Mouse (Mus musculus) gastrocnemius, adult 8-10 months (tissue): Measurements from ENCODE around the gene Ptpn13. TPM values are rescaled to one million over a fixed set of nuclear protein-coding genes. Genes with fewer than 3 reads are reported as not detected.

Experiments used
- DNase-seq, 2 experiments: peaks; one replicate each; pipeline ENCODE4 v3.0.0; 2022; ENCODE audit warnings: low spot score in 2 of 2
- total RNA-seq, 4 experiments: library from RNA; stranded (reverse); gene quantifications; 2 replicates each; pipeline ENCODE4 v1.2.4; 2022

Ptpn13 gene
- total RNA-seq, 4 experiments from 2014 or later = 0.90 to 1.9 (median 1.4) TPM

DNA sequence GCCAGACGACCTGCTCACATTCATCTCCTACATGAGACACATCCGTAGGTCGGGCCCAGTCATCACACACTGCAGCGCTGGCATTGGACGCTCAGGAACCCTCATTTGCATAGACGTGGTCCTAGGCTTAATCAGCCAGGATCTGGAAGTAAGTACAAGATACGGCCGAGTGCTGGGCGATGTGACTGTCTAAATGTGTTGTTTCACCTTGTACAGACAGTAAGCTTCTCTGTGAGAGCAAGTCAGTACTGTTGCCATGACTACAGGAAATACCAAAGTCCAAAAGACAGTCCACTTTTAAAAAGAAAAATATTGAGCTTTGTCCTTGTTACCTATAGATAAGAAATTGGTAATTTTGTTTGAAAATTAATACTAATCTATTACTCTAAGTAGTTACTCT, 168.6 kb downstream of the Ptpn13 start:
- no peak for DNase-seq

DNA sequence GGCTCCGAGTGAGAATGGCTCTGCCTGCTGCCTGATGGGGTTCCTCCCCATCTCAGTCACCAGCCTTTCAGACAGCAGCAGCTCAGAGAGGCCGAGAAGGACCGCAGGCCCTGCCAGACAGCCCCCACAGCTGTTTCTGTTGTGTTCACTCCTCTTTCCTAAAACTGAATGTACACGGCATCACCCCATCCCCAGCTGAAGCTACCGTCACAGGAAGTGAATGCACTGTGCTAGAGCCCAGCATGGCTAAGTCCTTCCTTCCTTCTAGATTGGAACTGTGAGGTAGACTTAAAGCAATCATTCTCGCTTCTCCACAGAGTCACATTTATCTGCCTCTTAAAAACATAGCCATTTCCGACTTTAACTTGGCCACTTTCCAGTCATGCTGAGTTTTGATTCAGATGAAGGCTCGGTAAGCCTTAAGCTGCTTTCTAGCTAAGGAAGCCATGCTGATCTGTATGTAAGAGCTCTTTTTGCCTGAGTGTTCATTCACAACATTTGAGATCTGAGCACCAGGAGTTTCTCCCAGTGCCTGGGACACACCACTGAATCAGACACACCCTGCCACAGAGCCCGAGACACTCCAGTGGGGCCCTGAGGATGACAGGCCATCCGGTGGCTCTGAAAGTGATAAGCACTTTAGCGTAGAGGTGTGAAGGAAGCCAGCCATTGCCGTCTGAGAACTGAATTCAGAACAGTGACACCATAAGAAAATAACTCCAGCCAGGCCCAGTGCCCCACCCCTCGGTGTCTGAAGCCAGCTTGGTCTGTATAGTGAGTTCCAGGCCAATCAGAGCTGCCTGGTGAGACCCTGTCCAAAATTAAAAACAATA, 170.6 kb downstream of the Ptpn13 start:
- DNase-seq = no peak

DNA sequence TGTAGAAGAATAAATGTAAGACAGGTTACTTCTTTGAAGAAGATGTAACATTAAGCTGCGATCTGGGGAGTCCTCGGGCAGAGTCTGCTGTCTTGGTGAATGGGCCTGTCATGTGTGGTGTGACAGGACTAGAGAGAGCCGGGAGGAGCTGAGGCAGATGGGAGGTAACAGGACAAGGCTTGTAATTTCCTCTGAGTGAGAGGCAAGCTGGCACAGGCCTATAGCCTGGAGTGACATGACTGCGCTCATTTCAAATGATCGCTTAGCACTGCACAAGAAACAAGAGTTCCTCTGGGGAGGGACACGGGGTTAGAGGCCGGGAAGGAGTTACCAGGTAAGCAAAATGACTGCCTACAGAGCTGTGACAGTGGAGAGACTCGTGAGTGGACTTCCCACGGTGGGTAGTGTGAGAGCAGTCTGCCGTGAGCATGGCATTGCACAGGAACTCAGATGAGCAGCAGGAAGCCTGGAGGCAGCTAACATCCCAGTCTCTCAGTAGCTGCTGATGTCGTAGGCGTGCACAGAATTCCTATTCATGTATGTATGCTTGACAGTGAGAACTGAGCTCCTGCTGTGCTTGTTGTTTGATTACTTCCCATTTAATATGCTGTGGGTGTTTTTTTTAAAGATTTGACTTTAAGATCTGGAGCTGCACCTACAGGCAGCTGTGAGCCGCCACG, 171.6 kb downstream of the Ptpn13 start:
- no peak for DNase-seq

DNA sequence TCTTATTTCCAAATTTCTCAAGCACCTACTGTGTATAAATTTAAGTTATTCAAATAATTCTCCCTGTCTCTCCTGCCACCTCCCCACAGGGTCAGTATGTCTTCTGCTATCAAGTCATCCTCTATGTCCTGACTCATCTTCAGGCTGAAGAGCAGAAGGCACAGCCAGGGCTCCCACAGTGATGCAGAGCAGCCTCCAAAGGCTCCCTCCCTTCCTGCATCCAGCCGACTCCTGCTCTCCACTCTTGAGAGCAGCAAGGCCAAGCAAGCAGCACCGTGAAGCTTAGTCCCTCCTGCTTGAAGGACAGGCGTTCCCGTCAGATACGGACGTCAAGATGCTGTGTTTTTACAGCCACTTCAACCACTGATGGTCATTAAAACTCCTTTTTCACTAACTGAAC, 172.6 kb downstream of the Ptpn13 start:
- no peak for DNase-seq

DNA sequence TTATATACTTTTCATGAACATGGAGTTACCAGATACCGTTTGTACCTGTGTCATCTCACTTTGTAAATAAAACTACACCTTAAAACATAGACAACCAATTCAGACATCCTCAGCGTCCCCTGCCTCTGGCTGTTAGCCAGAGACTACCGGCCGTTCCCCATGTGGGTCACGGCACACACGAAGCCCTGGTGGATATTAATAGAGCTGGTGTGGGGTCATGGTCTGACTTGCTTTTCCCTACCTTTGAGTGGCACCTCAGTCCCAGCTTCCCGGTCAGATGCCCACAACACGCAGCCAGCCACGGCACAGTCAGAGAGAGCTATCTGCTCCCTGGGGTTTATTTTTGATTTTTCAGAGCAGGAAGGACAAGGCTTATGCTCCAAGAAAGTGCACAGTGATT, 173.3 kb downstream of the Ptpn13 start:
- no peak for DNase-seq

DNA sequence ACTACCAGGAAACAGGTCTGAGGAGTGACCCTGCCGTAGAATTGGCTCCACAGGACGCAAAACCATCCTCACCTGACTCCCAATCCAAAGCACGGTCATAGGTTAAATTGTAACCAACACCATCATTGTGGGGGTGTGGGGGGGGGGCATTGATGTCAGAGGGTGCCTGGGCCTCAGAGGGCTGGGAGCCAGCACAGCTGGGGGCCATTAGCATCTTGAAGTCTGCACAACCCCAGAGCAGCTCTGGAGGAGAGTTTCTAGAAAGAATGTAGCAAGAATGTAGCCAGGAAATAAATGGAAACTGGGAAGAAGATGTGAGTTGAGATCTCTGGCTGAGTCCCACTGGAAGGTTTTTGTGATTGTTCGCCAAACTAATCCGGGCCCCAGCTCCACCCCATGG, 173.9 kb downstream of the Ptpn13 start:
- DNase-seq = no peak

DNA sequence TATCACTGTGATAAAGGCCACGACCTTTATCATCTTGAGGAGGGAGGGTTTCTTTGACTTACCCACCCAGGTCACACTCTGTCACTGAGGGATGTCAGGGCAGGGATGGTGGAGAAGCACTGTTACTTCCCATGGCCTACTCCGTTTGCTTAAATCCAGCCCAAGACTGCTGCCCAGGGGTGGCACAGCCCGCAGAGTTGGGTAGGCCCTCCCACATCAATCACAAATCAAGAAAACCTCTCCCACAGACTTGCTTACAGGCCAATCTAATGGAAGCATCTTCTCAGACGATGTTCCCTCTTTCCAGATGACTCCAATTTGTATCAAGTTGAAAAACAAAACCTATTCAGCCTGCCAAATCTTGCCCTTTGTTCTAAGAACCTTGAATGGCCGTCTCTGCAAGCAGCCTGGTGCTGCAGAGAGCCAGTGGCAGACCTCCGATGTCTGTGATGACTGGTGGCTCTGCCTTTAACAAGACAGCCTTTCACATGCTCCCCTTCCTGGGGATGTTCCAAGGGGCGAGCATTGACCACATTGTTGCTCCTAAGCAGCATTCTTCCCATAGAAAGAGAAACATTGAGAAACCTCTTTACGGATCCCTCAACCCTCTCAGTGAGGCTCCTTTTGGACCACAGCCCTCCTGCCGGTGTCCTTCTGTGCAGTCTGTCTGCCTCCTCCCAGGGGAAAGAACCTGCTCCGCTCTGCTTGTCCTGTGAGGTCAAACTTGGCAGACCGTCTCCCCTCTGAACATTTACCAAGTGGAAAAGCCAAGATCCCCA, 178.3 kb downstream of the Ptpn13 start:
- peak; percentile 25 to 27 for DNase-seq

DNA sequence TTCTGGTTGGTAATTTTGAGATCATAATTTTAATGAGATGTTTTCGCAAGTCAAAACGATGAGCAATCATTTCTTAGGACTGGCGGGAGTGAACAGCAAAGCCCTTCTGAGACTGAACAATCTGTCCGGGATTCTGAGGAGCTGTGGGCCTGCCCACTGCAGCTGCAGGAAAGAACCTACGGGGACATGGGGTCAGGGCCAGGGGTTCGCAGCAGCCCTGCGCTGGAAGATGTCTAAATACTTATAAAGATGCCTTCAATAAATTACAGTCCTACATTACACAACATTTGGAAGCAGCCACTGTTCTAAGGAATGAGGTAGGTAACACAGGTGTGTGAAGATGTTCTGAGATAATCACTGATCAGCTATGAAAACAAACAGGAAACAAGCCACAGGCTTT, 180.7 kb downstream of the Ptpn13 start:
- no peak for DNase-seq

DNA sequence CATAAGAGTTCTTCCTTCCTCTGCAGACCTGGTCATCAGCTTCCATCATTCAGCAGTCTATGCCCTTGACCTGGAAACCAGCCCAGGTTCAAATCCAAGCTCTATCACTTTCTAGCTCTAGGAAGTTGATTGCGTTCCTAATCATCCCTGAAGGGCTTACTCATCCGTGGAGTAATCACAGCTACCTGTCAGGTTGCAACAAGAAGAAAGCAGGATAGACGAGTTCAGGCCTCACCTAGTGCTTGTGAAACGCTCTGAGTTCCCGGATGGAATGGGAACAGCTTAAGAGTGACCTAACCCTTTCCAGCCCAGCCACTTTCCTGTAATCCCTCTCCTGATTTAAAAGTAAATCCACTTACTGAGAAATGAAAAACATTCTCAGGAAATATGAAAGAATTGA, 185.2 kb downstream of the Ptpn13 start:
- no peak for DNase-seq

DNA sequence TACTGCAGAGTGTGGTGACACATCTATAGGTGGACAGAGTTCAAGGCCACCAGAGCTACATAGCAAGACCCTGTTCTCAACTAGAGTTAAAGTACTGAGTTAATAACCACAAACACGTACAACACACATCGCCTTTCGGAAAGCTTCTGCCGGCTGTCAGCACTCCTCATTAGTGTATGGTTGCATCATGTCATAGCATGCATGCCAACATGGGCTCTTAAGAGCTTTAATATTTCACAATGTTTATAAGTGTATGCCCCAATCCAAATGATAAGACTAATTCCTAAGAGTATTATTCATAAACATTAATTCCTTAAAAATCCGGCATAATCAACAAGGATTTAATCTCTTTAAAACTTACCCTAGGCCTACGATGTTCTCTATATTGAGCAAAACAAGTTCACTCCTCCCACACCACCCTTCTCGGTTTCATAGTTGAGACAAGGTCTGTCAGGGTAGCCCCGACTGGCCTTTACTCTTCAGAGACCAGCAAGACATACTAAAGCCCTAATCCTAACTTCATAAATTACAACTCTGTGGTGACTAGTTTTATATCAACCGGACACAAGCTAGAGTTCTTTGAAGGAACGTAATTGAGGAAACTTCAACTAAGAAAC, 186.0 kb downstream of the Ptpn13 start:
- no peak for DNase-seq

DNA sequence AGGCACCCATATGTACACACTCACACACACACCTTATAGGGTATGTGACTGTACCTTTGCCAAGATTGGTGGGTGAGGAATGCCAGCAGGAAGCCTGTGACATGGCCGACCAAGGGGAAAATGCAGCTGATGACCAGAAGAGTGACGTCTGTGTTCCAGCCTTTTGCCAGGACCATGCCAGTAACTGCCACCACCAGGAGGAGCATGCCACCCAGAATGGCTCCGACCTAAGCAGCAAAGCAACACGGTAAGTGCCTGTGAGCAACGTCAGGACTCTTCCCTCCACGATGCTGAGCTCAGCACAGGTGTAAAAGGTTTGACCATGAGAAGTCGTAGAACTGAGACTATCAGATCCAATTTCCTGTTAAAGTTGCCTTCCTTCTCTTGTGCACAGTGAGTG, 187.3 kb downstream of the Ptpn13 start:
- no peak for DNase-seq

DNA sequence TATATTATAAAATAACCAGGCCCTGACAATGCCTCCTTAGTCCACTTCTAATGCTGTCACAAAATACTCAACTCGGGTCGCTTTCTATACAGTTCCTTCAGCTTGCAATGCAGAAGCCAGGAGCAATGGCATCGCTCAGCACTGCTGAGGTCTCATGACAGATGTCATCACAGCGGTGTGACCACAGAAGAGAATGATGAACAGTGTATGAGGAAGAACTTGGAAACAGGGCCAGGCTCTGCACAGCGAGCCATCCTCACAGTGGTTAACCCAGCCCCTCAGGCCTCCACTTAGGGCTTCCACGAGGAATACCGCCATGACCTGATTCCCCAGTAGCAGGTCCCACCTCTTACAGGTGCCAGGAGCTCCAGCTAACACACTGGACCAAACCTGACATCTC, 189.4 kb downstream of the Ptpn13 start:
- DNase-seq = no peak

DNA sequence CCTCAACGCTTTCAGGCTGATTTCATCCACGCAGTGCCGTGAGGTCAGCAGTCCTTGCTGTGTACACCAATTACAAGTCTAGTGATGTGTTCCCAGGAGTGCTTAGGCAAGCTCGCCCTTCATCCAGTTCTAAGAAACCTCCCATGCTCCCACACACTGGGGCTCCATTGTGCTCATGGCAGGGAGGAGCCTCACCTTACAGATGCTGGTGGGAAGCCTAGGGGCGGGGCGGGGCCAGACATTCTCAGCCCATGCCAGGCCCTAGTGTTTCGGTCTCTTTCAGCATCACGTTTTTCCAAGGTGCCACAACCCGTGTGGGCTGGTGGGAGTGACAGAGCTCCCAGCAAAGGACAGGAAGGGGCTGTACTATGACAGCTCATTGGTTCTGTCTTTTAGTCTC, 192.2 kb downstream of the Ptpn13 start:
- no peak for DNase-seq

DNA sequence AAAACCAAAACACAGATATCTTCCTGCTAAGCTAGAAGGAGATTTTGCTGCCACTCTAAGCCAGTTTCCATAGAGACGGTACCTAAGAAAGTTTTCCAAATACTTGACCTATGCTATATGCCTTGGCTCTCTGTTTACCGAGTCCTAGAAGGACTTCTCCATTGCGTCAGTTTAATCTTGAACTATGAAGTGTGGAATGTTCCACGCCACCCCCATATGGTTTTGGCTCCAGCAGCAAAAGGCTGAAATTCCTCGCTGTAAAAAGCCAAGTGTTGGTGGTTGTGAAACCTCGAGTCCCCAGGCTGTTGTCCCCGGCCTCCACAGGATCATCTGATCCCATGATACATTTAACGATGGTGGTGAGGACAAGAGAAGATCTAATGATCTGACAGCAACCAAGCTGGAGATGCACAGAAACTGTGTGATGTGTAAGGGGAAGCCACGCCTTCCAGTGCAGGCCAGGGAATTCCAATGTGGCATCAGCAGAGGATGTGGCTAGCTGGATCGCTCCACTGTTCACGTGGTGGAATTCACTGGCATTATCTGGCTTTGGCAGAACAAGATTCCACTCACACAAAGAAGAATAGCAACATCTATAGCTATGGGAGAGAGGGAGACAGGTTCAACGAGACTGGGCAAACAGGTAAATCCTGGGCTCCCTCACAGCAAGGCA, 195.4 kb downstream of the Ptpn13 start:
- DNase-seq = no peak

DNA sequence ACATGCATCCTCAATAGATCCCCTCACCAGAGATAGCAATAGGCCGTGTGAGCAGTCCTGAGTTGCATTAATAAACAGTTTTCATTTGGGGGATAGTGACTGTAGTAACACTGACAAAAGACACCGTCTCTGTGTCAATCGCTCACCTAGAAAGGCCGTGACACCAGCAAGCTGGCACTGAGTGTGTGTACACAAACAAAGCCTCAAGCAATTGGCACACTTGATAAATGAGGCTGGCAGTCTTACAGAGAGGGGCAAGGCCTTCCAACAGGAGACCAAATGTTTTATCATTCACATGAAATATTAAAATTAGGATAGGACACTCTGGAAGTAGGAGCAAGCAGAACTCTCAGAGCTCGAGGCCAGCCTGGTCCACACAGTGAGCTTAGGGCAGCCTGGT, 197.3 kb downstream of the Ptpn13 start:
- DNase-seq = no peak

DNA sequence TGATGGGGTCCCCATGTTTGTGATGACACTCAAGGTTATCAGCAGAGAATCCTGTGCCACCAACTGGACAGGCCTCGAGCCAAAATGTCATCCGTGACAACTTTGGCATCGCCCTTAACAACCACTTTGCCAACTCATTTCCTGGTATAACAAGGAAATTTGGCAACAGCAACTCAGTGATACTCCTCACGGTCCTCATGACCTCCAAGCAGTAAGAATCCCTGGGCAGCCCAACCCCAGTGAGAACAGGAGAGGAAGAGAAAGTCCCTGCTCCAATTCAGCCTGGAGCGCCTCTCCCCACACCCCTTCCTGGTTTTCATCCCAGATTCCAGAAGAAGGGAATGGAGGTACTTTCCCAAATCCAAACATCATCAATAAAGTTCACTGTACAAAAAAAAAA, 199.8 kb downstream of the Ptpn13 start:
- no peak for DNase-seq

DNA sequence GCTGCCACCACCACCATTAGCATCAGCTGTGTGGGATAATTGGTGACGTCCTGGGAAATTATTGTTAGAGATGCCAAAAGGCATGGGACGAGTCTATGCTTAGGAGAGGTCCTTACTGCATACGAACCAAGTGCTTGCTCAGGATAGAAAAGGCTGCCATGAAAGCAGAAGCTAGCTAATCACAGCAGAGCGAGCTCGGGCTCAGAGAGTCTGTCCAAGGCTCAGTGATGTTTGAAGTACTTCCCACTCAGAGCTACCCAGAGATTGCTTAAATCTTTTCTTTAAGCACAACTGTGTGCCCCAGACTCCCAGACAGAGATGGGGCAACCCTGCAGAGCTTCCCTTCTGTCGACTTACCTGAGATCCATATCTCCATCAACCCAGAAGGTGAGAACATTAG, 203.5 kb downstream of the Ptpn13 start:
- no peak for DNase-seq

DNA sequence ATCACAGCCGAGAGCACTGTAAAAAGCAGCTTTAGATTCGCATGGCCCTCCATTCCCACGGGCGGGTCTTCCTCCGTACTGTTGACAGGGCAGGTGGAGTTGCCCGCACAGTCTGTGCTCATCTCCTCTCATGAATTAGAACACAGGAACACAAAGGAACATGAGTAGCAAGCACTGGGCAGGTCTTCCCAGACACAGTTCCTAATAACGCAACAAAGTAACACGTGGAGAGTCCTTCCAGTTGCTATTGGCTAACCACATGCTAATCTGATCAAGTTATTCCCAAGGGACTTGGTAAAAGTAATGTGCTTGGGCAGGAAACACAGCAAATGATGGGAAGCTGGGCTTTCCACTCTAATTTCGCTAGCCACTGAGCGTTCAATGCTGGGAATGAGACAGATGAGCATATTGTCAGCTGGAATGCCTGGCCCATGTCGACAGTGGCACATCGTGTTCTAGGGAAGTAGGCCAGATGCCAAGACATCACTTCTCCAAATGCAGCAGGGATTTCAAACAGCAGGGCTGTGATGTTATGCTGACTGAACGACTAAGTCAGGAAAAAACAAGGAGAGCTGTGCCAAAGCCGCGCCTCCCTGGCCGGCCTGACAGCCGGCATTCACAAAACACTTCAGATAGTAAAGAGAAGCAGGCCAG, 204.2 kb downstream of the Ptpn13 start, which contains the start of gene Slc10a6:
Gene Slc10a6 (minus strand): TSS at position 293 of the 654 bp plus-strand sequence.
- peak; percentile 73 to 84 for DNase-seq

DNA sequence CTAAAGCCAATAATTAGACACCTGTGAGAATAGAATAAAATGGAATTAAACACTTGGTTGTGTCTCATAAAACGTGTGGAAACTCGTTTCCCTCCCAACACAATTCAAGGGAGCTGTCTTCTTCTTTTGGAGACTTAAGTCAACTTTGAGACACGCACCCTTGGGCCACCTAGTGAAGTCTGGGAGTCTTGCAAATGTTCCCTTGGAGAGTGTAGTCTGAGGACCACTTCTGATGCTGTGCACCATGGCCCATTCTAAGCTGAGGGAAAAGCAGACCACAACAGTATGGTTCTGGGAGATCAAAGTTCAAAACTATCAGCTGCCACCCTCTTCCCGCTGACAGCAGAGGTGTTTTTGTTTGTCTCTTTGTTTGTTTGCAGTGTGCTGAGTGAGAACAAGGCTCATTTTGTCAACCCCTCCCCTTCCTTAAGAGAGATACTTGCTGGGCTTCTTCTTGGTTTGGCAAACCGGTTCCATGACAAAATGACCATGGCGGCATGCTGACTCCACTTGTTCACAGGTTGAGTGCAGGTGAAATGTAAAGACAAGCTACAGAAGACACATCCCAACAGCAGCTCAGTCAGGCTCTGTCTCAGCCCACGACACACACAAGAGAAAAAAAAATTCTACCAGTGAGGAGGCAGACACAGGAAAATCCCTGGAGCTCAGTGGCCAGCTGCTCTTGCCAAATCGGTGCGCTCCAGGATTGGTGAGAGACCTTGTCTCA, 205.0 kb downstream of the Ptpn13 start:
- DNase-seq = no peak

DNA sequence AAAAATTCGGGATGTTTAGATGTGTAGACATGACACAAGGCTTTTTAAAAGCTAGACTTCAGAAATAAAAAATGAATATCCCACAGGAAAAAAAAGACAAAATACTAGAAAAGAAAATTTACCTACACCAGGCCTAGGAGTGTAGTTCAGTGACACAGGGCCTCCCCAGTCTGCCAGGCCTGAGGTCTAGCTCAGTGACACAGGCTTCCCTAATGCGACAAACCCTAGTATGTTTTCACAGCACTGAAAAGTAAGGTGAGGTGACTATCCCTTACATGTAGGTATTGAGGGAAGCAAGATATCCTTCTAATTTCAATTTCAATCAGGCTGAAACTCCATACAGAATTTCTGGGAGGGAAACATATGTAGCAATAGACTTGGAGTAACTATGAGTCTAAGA, 212.2 kb downstream of the Ptpn13 start:
- DNase-seq = no peak
